Mouse (Mus musculus): ENCODE results near the gene Apon.
"Not testable (repeated sequence)": the region's sequence is repeated elsewhere in the genome, so short reads cannot be mapped to it uniquely, and the experiment has no call there.

Gene Apon

GRCm38 (mm10) chr10:128271883-128272282, 18.0 kb downstream of the Apon start:
- no peak for DNase-seq (ENCODE audit: extremely low spot score, low read depth, low spot score)

GRCm38 (mm10) chr10:128272819-128273439, 19.0 kb downstream of the Apon start:
- not testable (repeated sequence) for DNase-seq (ENCODE audit: extremely low spot score, low read depth, low spot score)

GRCm38 (mm10) chr10:128275374-128275773, 21.5 kb downstream of the Apon start:
- DNase-seq (ENCODE audit: extremely low spot score, low read depth, low spot score): not testable (repeated sequence)

- DNase-seq (ENCODE audit: extremely low spot score, low read depth, low spot score): no peak
Observed at GRCm38 (mm10) chr10:128278158-128278557, 24.3 kb downstream of the Apon start.

- no peak for DNase-seq (ENCODE audit: extremely low spot score, low read depth, low spot score)
Observed at GRCm38 (mm10) chr10:128280943-128281342, 27.0 kb downstream of the Apon start.

GRCm38 (mm10) chr10:128281682-128282081, 27.8 kb downstream of the Apon start:
- DNase-seq (ENCODE audit: extremely low spot score, low read depth, low spot score): no peak

GRCm38 (mm10) chr10:128282886-128283450, 29.1 kb downstream of the Apon start:
- DNase-seq (ENCODE audit: extremely low spot score, low read depth, low spot score): no peak

GRCm38 (mm10) chr10:128283604-128284579, 30.0 kb downstream of the Apon start:
- peak; percentile 42 for DNase-seq (ENCODE audit: extremely low spot score, low read depth, low spot score)

- DNase-seq (ENCODE audit: extremely low spot score, low read depth, low spot score): not testable (repeated sequence)
Observed at GRCm38 (mm10) chr10:128290594-128290993, 36.7 kb downstream of the Apon start.

- no peak for DNase-seq (ENCODE audit: extremely low spot score, low read depth, low spot score)
Observed at GRCm38 (mm10) chr10:128296370-128297090, 42.6 kb downstream of the Apon start.

GRCm38 (mm10) chr10:128297221-128297620, 43.3 kb downstream of the Apon start:
- DNase-seq (ENCODE audit: extremely low spot score, low read depth, low spot score): no peak

- DNase-seq (ENCODE audit: extremely low spot score, low read depth, low spot score): no peak
Observed at GRCm38 (mm10) chr10:128297622-128298021, 43.7 kb downstream of the Apon start.

GRCm38 (mm10) chr10:128298243-128298642, 44.3 kb downstream of the Apon start:
- no peak for DNase-seq (ENCODE audit: extremely low spot score, low read depth, low spot score)

GRCm38 (mm10) chr10:128298702-128299171, 44.8 kb downstream of the Apon start, which contains the start of gene Il23a:
Gene Il23a (minus strand): TSS chr10:128298752.
- DNase-seq (ENCODE audit: extremely low spot score, low read depth, low spot score): no peak

GRCm38 (mm10) chr10:128302357-128302756, 48.5 kb downstream of the Apon start:
- no peak for DNase-seq (ENCODE audit: extremely low spot score, low read depth, low spot score)

GRCm38 (mm10) chr10:128302785-128303125, 48.9 kb downstream of the Apon start:
- DNase-seq (ENCODE audit: extremely low spot score, low read depth, low spot score): no peak

GRCm38 (mm10) chr10:128303126-128304021, 49.5 kb downstream of the Apon start, which contains the start of gene Pan2:
Gene Pan2 (plus strand): TSS chr10:128303335.
- DNase-seq (ENCODE audit: extremely low spot score, low read depth, low spot score): peak; percentile 98
